Mouse (Mus musculus): ENCODE measurements around the gene Gm13119. TPM values are rescaled to one million over a fixed set of nuclear protein-coding genes. Genes with fewer than 3 reads are reported as not detected.

Gm13119 gene
- polyA plus RNA-seq (2014; fragmentation: Illumina TruSeq; extraction: RNeasy Lipid Tissue Mini Kit (QIAGEN cat#74804); ENCODE audit: low replicate concordance) = not detected

DNA sequence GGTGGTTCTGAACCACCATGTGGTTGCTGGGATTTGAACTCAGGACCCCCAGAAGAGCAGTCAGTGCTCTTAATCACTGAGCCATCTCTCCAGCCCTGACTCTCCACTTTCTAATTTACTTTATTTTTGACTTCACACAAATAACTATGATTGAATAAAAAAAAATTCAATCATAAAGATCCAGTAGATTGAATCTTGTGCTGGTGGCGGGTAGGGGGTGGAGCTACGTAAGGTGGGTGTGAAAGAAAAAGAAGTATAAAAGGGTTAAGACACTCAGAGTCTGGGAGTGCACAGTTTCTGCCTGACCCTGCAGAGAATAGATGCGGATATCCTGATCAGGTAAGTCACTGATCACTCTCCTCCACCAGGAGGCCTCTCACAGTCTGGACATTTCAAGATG, at the start of gene Gm13119:
Gm13119 (plus strand) TSS at position 301 of the 400 bp plus-strand sequence.

DNA sequence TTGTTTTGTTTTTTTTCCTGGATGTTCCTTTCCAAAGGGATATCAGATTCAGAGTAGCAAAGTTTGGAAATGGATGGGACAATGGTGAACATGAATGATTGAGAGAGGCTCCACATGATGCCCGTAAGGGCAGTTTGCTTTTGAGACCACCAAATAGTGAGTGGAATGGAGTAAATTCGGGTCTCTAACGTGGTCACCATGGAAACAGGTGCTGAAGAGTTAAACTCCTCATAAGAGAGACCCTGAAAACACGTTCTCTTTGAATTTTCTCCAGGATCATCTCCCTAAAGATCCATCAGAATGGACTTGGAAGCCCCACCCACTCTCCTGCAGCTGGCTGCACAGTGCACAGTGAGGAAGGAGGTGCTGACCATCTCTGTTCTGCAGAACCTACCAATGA, 27.8 kb upstream of the Gm13119 start, which contains the start of gene Gm13128:
Gm13128 (plus strand) TSS at position 301 of the 400 bp plus-strand sequence.

DNA sequence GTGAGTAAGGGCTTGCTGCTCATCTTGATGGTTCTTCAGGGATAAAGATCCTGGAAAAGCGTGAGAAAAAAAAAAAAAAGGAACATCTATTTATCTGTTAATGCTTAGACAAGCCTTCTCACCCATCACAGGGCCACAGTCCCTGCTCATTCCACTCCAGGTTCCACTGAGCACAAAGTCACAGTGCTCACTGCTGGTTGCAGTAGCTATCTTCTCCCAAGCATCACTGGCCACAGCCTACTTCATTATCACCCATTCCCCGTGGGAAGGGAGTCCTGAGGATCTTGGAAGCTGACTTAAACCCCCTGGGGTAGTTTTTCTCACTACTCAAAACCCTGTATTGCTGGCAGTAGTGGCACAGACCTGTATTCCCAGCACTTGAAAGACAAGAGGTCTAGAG, 20.2 kb downstream of the Gm13119 start, which contains the start of gene Pramef20:
Pramef20 (minus strand) TSS at position 23 of the 400 bp plus-strand sequence.

DNA sequence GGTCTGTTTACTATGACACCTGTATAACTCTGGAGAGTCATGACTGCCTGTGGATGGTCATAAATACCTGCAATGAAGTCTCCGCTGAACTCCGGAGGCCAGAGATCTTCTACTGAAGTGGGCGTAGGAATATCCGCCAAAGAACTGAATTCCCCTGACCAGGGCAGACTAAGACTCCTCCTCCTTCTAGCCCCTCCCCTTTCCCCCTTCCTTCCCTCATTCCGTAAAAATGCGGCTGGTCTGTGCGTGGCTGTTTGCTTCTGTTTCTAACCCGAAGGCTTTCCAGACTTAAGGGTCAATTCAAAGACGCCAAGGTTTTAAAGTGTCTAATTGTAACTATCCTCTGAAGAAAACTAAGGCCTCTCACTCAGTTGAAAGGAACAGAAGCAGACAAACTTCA, 50.5 kb downstream of the Gm13119 start, which contains the start of gene Pramef12:
Pramef12 (minus strand) TSS at position 175 of the 400 bp plus-strand sequence.

Other genes starting within 250 kb of the Gm13119 start
- not detected for gene Oog3, start 195.3 kb upstream of the Gm13119 start, polyA plus RNA-seq (2014; fragmentation: Illumina TruSeq; extraction: RNeasy Lipid Tissue Mini Kit (QIAGEN cat#74804); ENCODE audit: low replicate concordance)
- not detected for gene Oog2, start 167.2 kb upstream of the Gm13119 start, polyA plus RNA-seq (2014; fragmentation: Illumina TruSeq; extraction: RNeasy Lipid Tissue Mini Kit (QIAGEN cat#74804); ENCODE audit: low replicate concordance)
- gene C87977, start 144.6 kb upstream of the Gm13119 start, polyA plus RNA-seq (2014; fragmentation: Illumina TruSeq; extraction: RNeasy Lipid Tissue Mini Kit (QIAGEN cat#74804); ENCODE audit: low replicate concordance) = 2.3 TPM
- 0.59 TPM for gene Pramel5, start 77.5 kb upstream of the Gm13119 start, polyA plus RNA-seq (2014; fragmentation: Illumina TruSeq; extraction: RNeasy Lipid Tissue Mini Kit (QIAGEN cat#74804); ENCODE audit: low replicate concordance)
- gene Gm13128, start 27.7 kb upstream of the Gm13119 start, polyA plus RNA-seq (2014; fragmentation: Illumina TruSeq; extraction: RNeasy Lipid Tissue Mini Kit (QIAGEN cat#74804); ENCODE audit: low replicate concordance) = not detected
- gene Pramef20, start 20.0 kb downstream of the Gm13119 start, polyA plus RNA-seq (2014; fragmentation: Illumina TruSeq; extraction: RNeasy Lipid Tissue Mini Kit (QIAGEN cat#74804); ENCODE audit: low replicate concordance) = not detected
- gene Pramef12, start 50.5 kb downstream of the Gm13119 start, polyA plus RNA-seq (2014; fragmentation: Illumina TruSeq; extraction: RNeasy Lipid Tissue Mini Kit (QIAGEN cat#74804); ENCODE audit: low replicate concordance) = not detected
- not detected for gene 1700012P22Rik, start 80.8 kb downstream of the Gm13119 start, polyA plus RNA-seq (2014; fragmentation: Illumina TruSeq; extraction: RNeasy Lipid Tissue Mini Kit (QIAGEN cat#74804); ENCODE audit: low replicate concordance)
- gene Gm9944, start 95.4 kb downstream of the Gm13119 start, polyA plus RNA-seq (2014; fragmentation: Illumina TruSeq; extraction: RNeasy Lipid Tissue Mini Kit (QIAGEN cat#74804); ENCODE audit: low replicate concordance) = not detected
- not detected for gene Aadacl3, start 105.8 kb downstream of the Gm13119 start, polyA plus RNA-seq (2014; fragmentation: Illumina TruSeq; extraction: RNeasy Lipid Tissue Mini Kit (QIAGEN cat#74804); ENCODE audit: low replicate concordance)
- gene 9430007A20Rik, start 161.9 kb downstream of the Gm13119 start, polyA plus RNA-seq (2014; fragmentation: Illumina TruSeq; extraction: RNeasy Lipid Tissue Mini Kit (QIAGEN cat#74804); ENCODE audit: low replicate concordance) = not detected
- gene Gm13124, start 207.2 kb downstream of the Gm13119 start, polyA plus RNA-seq (2014; fragmentation: Illumina TruSeq; extraction: RNeasy Lipid Tissue Mini Kit (QIAGEN cat#74804); ENCODE audit: low replicate concordance) = not detected

Data from small intestine, adult 10 weeks (tissue).